Mouse (Mus musculus) ES-E14 (cell line): ENCODE measurements at regions not wholly inside any gene's neighbourhood (a gene's known extent, or its start where the extent isn't known, plus 50 kb on each side); places are given as distances from the start of the nearest gene placed in this dataset.
A peak's percentile ranks its signal among the peaks of the same experiment; 100 is the strongest.
"Not testable (repeated sequence)": the region's sequence is repeated elsewhere in the genome, so short reads cannot be mapped to it uniquely, and the experiment has no call there.

Source experiments
- DNase-seq: peaks from one replicate; pipeline ENCODE4 v3.0.0-alpha.2; 2013; ENCODE audit warnings: low read depth, low spot score
- H3K27ac ChIP-seq: 2 replicates; pipeline ENCODE4 v1.5.1; 2012; ENCODE audit warnings: low read depth, mild to moderate bottlenecking, low read length, moderate library complexity, mixed read lengths; ENCODE audit not compliant: poor library complexity, insufficient read depth, severe bottlenecking
- H3K36me3 ChIP-seq: 2 replicates; pipeline ENCODE4 v1.6.1; 2012; ENCODE audit warnings: mild to moderate bottlenecking, low read length, moderate library complexity, mixed read lengths; ENCODE audit not compliant: control insufficient read depth, poor library complexity, insufficient read depth, severe bottlenecking
- H3K4me1 ChIP-seq, 2 experiments: fragments of 150-350 bp in 1 of 2; sonication (generic) in 1 of 2; 2 replicates each; pipeline ENCODE4 v1.6.1; 2012; ENCODE audit warnings: low read length in 2 of 2, mild to moderate bottlenecking in 1 of 2, mixed read lengths in 1 of 2; ENCODE audit not compliant: control insufficient read depth in 2 of 2, insufficient read depth in 2 of 2, poor library complexity in 1 of 2
- H3K4me3 ChIP-seq, 2 experiments: fragments of 150-350 bp in 1 of 2; sonication (generic) in 1 of 2; 2 replicates each; pipeline ENCODE4 v1.5.1; 2012; ENCODE audit warnings: low read length in 2 of 2, low read depth in 1 of 2, mild to moderate bottlenecking in 1 of 2, mixed read lengths in 1 of 2; ENCODE audit not compliant: insufficient read depth in 1 of 2, poor library complexity in 1 of 2, severe bottlenecking in 1 of 2
- H3K9ac ChIP-seq: 2 replicates; pipeline ENCODE4 v1.6.1; 2012; ENCODE audit warnings: low read depth, mild to moderate bottlenecking, low read length, mixed read lengths; ENCODE audit not compliant: poor library complexity, insufficient read depth, severe bottlenecking
- H3K9me3 ChIP-seq: fragments of 150-350 bp; sonication (generic); 2 replicates; pipeline ENCODE4 v1.6.1; 2012; ENCODE audit warnings: low read depth, mild to moderate bottlenecking, low read length; ENCODE audit not compliant: control insufficient read depth, insufficient read depth
- CHD2 ChIP-seq: IDR thresholded peaks from 2 replicates; pipeline ENCODE4 v1.6.1; 2014; ENCODE audit warnings: mild to moderate bottlenecking, low read depth, low read length, inconsistent platforms
- HCFC1 ChIP-seq: IDR thresholded peaks from 2 replicates; pipeline ENCODE4 v1.6.1; 2012; ENCODE audit warnings: low read length, inconsistent platforms, borderline replicate concordance; ENCODE audit not compliant: insufficient read depth
- MAFK ChIP-seq: IDR thresholded peaks from 2 replicates; pipeline ENCODE4 v1.6.1; 2014; ENCODE audit warnings: mild to moderate bottlenecking, low read depth, low read length, inconsistent platforms; ENCODE audit not compliant: insufficient read depth
- ZC3H11A ChIP-seq: IDR thresholded peaks from 2 replicates; pipeline ENCODE4 v1.6.1; 2012; ENCODE audit warnings: low read depth, mild to moderate bottlenecking, inconsistent platforms, low read length, borderline replicate concordance
- ZNF384 ChIP-seq: IDR thresholded peaks from 2 replicates; pipeline ENCODE4 v1.6.1; 2012; ENCODE audit warnings: low read depth, low read length, inconsistent platforms
- in situ Hi-C, 2 experiments: fragments of 600-800 bp; cut with MboI; formaldehyde crosslinking; loops; one replicate each; pipeline ENCODE4 v1.15.1; 2025; ENCODE audit warnings: low sequenced_read_pairs in 2 of 2, inconsistent platforms in 1 of 2; ENCODE audit not compliant: unreplicated experiment in 2 of 2

GRCm38 (mm10) chr13:60480731-60481431 lies 120.9 kb upstream of the Dapk1 start:
- Histone ChIP-seq H3K9ac (no peak overlapping the region), H3K4me1 (peaks cover 0 to 11% of the 10 kb centered on the region in 2 experiments; a peak in 2 of 4 replicates), H3K27ac (no peak overlapping the region), H3K4me3 (peak overlapping the region in 1 of 2 experiments; percentile 27; a peak in 1 of 4 replicates), H3K9me3 (no peaks in the 10 kb centered on the region), H3K36me3 (no peaks in the 10 kb centered on the region)
- TF ChIP-seq ZNF384: no peak
- TF ChIP-seq ZC3H11A: no peak
- TF ChIP-seq CHD2: no peak
- no peak for TF ChIP-seq HCFC1
- no peak for TF ChIP-seq MAFK
- in situ Hi-C loops: loop anchor here in 1 of 2 experiments (5.0 kb wide), 1 partner anchor 261 kb away; no protein-coding TSS in a partner anchor
- no peak for DNase-seq

GRCm38 (mm10) chr13:60481451-60481850 lies 120.3 kb upstream of the Dapk1 start:
- H3K4me1 ChIP-seq: peaks cover 0 to 13% of the 10 kb centered on the region in 2 experiments; a peak in 2 of 4 replicates
- not testable (repeated sequence) for H3K9ac ChIP-seq, H3K27ac ChIP-seq, H3K9me3 ChIP-seq, DNase-seq, H3K36me3 ChIP-seq, H3K4me3 ChIP-seq
- in situ Hi-C loops: loop anchor here in 1 of 2 experiments (5.0 kb wide), 1 partner anchor 261 kb away; no protein-coding TSS in a partner anchor

GRCm38 (mm10) chr13:60481946-60482345 lies 119.8 kb upstream of the Dapk1 start:
- Histone ChIP-seq H3K36me3 (no peaks in the 10 kb centered on the region), H3K4me1 (peaks cover 0 to 13% of the 10 kb centered on the region in 2 experiments; a peak in 2 of 4 replicates), H3K4me3 (no peak overlapping the region), H3K9me3 (no peaks in the 10 kb centered on the region), H3K9ac (no peak overlapping the region), H3K27ac (no peak overlapping the region)
- TF ChIP-seq CHD2 (no peak), HCFC1 (no peak), MAFK (no peak), ZC3H11A (no peak), ZNF384 (no peak)
- in situ Hi-C loops: loop anchor here in 1 of 2 experiments (5.0 kb wide), 1 partner anchor 260 kb away; no protein-coding TSS in a partner anchor
- DNase-seq: no peak

GRCm38 (mm10) chr13:60486105-60486504 lies 115.6 kb upstream of the Dapk1 start:
- no peak for DNase-seq
- TF ChIP-seq ZNF384 (no peak), HCFC1 (no peak), ZC3H11A (no peak), MAFK (no peak)
- Histone ChIP-seq H3K9me3 (no peaks in the 10 kb centered on the region), H3K36me3 (no peaks in the 10 kb centered on the region), H3K27ac (no peak overlapping the region), H3K9ac (no peak overlapping the region), H3K4me1 (peaks cover 0 to 5% of the 10 kb centered on the region in 2 experiments; a peak in 1 of 4 replicates), H3K4me3 (no peak overlapping the region)
- in situ Hi-C loops: no loop called here
